Mouse (Mus musculus): ENCODE results near the gene Dapk2.

- no peak for TF ChIP-seq CTCF (IDR thresholded peaks at IDR 0.05; ENCODE audit: insufficient read depth, low read depth, low read length)
- no peak for TF ChIP-seq POLR2A (IDR thresholded peaks at IDR 0.05; ENCODE audit: insufficient read depth, low read depth, low read length)
Observed at GRCm38 (mm10) chr9:66279647-66280046, 121.6 kb downstream of the Dapk2 start.

All from olfactory bulb, adult 2 months (tissue).